21 mouse cellular contexts compared by ENCODE assay signal in genomic region chr5:26979348-26979747, GRCm38 (mm10).
DNase-seq lines count a peak whose midpoint lies in the region; ATAC-seq lines count a peak whose summit lies in the region.
"Had no signal": no experiment of that assay in that cellular context is flagged by ENCODE, and none has a peak within 500 bp of the region (broad histone marks: within the 10 kb centered on the region; RNA-seq: fewer than 3 reads in every experiment).

No protein-coding gene starts in this region.

- DNase-seq in midbrain, embryonic 11.5 days (ENCODE audit: low spot score, missing footprints), result no peak
- peak; percentile 42 for DNase-seq in hindbrain, embryonic 14.5 days (ENCODE audit: low spot score)
- DNase-seq in testis, postnatal 10 days (ENCODE audit: low spot score), result no peak
- DNase-seq in cerebellum, postnatal 10 days, result no peak
- DNase-seq in kidney, postnatal 25 days, result no peak
- DNase-seq: adrenal gland, adult 8-10 months; cerebellum, adult 18-20 months; cerebellum, postnatal 25 days; gastrocnemius, adult 2 months; heart, postnatal 36 days; kidney, adult 8-10 months; kidney, postnatal 10 days; thymus, postnatal 25 days had no signal

- H3K27ac ChIP-seq in midbrain, embryonic 13.5 days, result no peak overlapping the region
- no peak overlapping the region for H3K27ac ChIP-seq in midbrain, embryonic 11.5 days (ENCODE audit: low read depth, low read length)
- H3K27ac ChIP-seq in hindbrain, embryonic 14.5 days, result no peak overlapping the region
- H3K27ac ChIP-seq in midbrain, embryonic 15.5 days, result no peak overlapping the region
- H3K27ac ChIP-seq: embryonic facial prominence, embryonic 12.5 days; gastrocnemius, adult 2 months; heart, embryonic 15.5 days; intestine, embryonic 15.5 days; layer of hippocampus, adult 2 months; midbrain, embryonic 12.5 days had no signal

- 32% methylated on average over 1 of the region's 1 CpGs for WGBS in midbrain, embryonic 13.5 days
- WGBS in midbrain, embryonic 11.5 days, result 54% methylated on average over 1 of the region's 1 CpGs
- WGBS in hindbrain, embryonic 14.5 days, result 23% methylated on average over 1 of the region's 1 CpGs
- 28% methylated on average over 1 of the region's 1 CpGs for WGBS in midbrain, embryonic 15.5 days

- no peak overlapping the region for H3K4me2 ChIP-seq in midbrain, embryonic 13.5 days (replicated peaks)
- H3K4me2 ChIP-seq in midbrain, embryonic 11.5 days, result no peak overlapping the region
- H3K4me2 ChIP-seq in hindbrain, embryonic 14.5 days (replicated peaks), result no peak overlapping the region
- H3K4me2 ChIP-seq in midbrain, embryonic 15.5 days, result no peak overlapping the region
- H3K4me2 ChIP-seq: embryonic facial prominence, embryonic 12.5 days; heart, embryonic 15.5 days; intestine, embryonic 15.5 days; midbrain, embryonic 12.5 days had no signal

- peaks cover 7% of the 10 kb centered on the region; the same call in 1 of the 2 replicates for H3K4me1 ChIP-seq in midbrain, embryonic 13.5 days (replicated peaks)
- no peaks in the 10 kb centered on the region for H3K4me1 ChIP-seq in midbrain, embryonic 11.5 days (ENCODE audit: control insufficient read depth, insufficient read depth, low read length)
- no peaks in the 10 kb centered on the region for H3K4me1 ChIP-seq in hindbrain, embryonic 14.5 days (replicated peaks; ENCODE audit: control insufficient read depth, insufficient read depth, low read length)
- peaks cover 4% of the 10 kb centered on the region for H3K4me1 ChIP-seq in midbrain, embryonic 15.5 days
- H3K4me1 ChIP-seq: embryonic facial prominence, embryonic 12.5 days; heart, embryonic 15.5 days; intestine, embryonic 15.5 days had no signal

- no peaks in the 10 kb centered on the region for H3K9me3 ChIP-seq in midbrain, embryonic 13.5 days
- H3K9me3 ChIP-seq in midbrain, embryonic 11.5 days (ENCODE audit: control insufficient read depth, low read length), result no peaks in the 10 kb centered on the region
- H3K9me3 ChIP-seq in hindbrain, embryonic 14.5 days (ENCODE audit: control insufficient read depth, low read length), result no peaks in the 10 kb centered on the region
- H3K9me3 ChIP-seq in midbrain, embryonic 15.5 days, result no peaks in the 10 kb centered on the region
- H3K9me3 ChIP-seq: embryonic facial prominence, embryonic 12.5 days; heart, embryonic 15.5 days; intestine, embryonic 15.5 days; midbrain, embryonic 12.5 days had no signal

- H3K9ac ChIP-seq in midbrain, embryonic 13.5 days (replicated peaks), result no peak overlapping the region
- H3K9ac ChIP-seq in midbrain, embryonic 11.5 days (ENCODE audit: low read length), result no peak overlapping the region
- H3K9ac ChIP-seq in hindbrain, embryonic 14.5 days, result no peak overlapping the region
- no peak overlapping the region for H3K9ac ChIP-seq in midbrain, embryonic 15.5 days
- H3K9ac ChIP-seq: embryonic facial prominence, embryonic 12.5 days; heart, embryonic 15.5 days; intestine, embryonic 15.5 days; midbrain, embryonic 12.5 days had no signal

- ATAC-seq in midbrain, embryonic 13.5 days, result peak; percentile 76; the same call in 1 of the 2 replicates
- no peak for ATAC-seq in midbrain, embryonic 11.5 days (ENCODE audit: low FRiP score)
- ATAC-seq in hindbrain, embryonic 14.5 days (ENCODE audit: low FRiP score), result peak; percentile 68; the same call in 1 of the 2 replicates
- ATAC-seq in midbrain, embryonic 15.5 days (replicated peaks), result peak; percentile 82
- ATAC-seq: activated CD4-positive, CD25-positive, alpha-beta regulatory T cell, adult 4 months; intestine, embryonic 15.5 days had no signal

- H3K27me3 ChIP-seq in midbrain, embryonic 13.5 days, result no peaks in the 10 kb centered on the region
- no peaks in the 10 kb centered on the region for H3K27me3 ChIP-seq in midbrain, embryonic 11.5 days (ENCODE audit: control insufficient read depth, insufficient read depth, low read length)
- no peaks in the 10 kb centered on the region for H3K27me3 ChIP-seq in hindbrain, embryonic 14.5 days (ENCODE audit: control insufficient read depth, insufficient read depth, low read length)
- H3K27me3 ChIP-seq in midbrain, embryonic 15.5 days (replicated peaks), result no peaks in the 10 kb centered on the region
- H3K27me3 ChIP-seq: embryonic facial prominence, embryonic 12.5 days; heart, embryonic 15.5 days; intestine, embryonic 15.5 days; midbrain, embryonic 12.5 days had no signal

- no peaks in the 10 kb centered on the region for H3K36me3 ChIP-seq in midbrain, embryonic 13.5 days
- no peaks in the 10 kb centered on the region for H3K36me3 ChIP-seq in midbrain, embryonic 11.5 days (ENCODE audit: control insufficient read depth, insufficient read depth, low read length)
- H3K36me3 ChIP-seq in hindbrain, embryonic 14.5 days (replicated peaks; ENCODE audit: control insufficient read depth, insufficient read depth), result no peaks in the 10 kb centered on the region
- H3K36me3 ChIP-seq in midbrain, embryonic 15.5 days (replicated peaks), result no peaks in the 10 kb centered on the region
- H3K36me3 ChIP-seq: embryonic facial prominence, embryonic 12.5 days; heart, embryonic 15.5 days; intestine, embryonic 15.5 days; midbrain, embryonic 12.5 days had no signal

- no peak overlapping the region for H3K4me3 ChIP-seq in midbrain, embryonic 13.5 days (replicated peaks)
- H3K4me3 ChIP-seq in midbrain, embryonic 11.5 days (ENCODE audit: low read depth, low read length), result no peak overlapping the region
- no peak overlapping the region for H3K4me3 ChIP-seq in hindbrain, embryonic 14.5 days (replicated peaks; ENCODE audit: low read length)
- H3K4me3 ChIP-seq in midbrain, embryonic 15.5 days, result no peak overlapping the region
- H3K4me3 ChIP-seq: embryonic facial prominence, embryonic 12.5 days; gastrocnemius, adult 2 months; heart, embryonic 15.5 days; intestine, embryonic 15.5 days; layer of hippocampus, adult 2 months; midbrain, embryonic 12.5 days had no signal
